Mouse (Mus musculus) layer of hippocampus, postnatal 36 days (tissue): ENCODE measurements around the gene Gm48551. TPM values are rescaled to one million over a fixed set of nuclear protein-coding genes. Genes with fewer than 3 reads are reported as not detected.

Experiments
- DNase-seq, 2 experiments: peaks; one replicate each; pipeline ENCODE4 v3.0.0; 2022
- total RNA-seq, 2 experiments: library from RNA; stranded (reverse); gene quantifications; 2 replicates each; pipeline ENCODE4 v1.2.3; 2021

The Gm48551 gene
- total RNA-seq = 1 to 10 TPM; 4.0 to 6.6 TPM

DNA sequence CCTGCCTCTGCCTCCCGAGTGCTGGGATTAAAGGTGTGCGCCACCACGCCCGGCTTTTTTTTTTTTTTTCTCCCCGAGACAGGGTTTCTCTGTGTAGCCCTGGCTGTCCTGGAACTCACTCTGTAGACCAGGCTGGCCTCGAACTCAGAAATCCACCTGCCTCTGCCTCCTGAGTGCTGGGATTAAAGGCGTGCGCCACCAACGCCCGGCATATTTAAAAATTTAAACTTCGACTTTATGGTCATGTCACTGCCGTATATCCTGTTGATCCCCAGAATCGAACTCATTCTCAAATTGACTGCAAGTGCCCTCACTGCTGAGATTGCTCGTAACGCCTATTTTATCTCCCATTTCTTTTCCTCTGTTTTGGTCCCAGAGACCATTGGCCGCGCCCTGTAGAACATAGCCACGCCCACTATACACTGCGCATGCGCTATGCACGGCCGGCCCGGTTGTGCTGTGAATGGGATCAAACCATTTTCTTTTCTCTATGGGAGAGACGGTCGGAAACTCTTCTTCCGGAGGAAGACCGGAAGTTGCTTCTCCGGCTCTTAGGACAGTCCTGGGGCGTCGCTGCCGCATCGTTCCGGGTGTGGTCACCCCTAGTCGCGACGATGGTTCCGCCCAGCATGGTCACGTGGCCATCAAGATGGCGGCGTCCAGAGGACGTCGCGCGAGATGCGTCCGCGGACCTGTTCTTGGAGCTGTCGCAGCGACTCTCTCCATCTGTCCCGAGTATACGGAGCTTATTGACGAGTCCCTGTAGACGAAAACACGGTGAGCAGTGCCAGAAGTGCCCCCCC, at the start of gene Gm48551, which contains the start of gene Dohh:
Gm48551 (plus strand) TSS at position 665 of the 803 bp plus-strand sequence.
Dohh (plus strand) TSS at position 627 of the 803 bp plus-strand sequence.
- DNase-seq = peak; percentile 97 to 98

DNA sequence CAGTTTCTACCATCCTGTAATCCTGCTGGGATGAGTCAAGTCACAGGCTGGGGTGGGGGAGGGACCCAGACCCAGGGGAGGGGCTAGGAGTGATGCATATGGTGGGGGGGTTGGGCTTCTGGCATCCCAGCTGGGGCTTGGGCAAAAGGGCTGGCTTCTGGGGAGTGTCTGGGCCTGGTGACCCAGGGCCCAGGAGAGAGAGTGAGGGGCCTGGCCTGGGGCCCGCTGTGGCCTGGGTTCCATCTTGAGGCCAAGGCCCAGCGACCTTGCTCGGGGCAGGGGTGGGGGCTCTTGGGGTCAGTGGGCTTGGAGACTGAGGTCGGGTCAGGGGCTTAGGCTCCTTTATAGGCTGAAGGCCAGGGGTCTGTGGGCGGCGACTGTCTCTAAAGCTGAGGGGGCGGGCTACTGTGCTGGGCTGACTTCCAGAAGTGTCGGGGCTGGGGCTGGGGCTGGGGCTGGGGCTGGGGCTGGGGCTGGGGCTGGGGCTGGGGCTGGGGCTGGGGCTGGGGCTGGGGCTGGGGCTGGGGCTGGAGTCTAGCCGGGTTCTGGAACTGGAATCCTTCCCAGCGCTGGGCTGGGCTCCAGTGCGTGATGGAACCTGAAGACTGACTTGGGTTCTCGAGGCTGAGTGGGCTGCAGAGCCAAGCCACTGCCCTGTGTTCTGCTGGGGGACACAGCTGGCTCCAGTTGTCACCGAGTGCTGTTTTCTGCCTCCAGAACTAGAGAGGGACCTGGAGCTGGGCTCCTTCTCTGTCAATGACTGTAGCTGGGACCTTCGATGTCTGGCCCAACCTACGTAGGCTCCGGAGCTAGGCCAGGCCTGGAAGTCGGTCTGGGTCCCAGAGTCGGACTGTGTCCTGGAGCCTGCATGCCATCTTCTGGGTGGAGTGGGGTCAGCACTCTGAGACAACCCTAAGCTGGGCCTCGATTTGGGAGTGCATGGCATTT, 48.6 kb upstream of the Gm48551 start:
- no peak for DNase-seq

DNA sequence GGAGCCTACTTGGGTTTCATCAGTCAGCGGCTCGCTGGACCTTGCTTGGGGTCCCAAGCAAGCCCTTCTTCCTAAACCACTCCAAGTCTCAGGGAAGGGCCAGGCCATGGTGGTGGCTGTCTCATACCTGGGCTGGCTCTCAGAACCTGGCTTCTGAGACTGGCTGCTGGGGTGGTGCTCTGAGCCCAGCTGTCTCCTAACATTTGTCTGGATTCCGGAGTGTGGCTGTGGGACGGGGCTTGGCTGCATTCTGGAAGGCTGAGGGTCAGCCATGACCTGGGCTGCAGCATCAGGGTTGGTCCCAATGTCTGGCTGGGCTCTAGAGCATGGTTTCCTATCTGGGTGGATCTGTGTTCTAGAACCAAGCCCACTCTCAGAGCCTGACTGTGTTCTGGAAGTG, 47.7 kb upstream of the Gm48551 start:
- no peak for DNase-seq

DNA sequence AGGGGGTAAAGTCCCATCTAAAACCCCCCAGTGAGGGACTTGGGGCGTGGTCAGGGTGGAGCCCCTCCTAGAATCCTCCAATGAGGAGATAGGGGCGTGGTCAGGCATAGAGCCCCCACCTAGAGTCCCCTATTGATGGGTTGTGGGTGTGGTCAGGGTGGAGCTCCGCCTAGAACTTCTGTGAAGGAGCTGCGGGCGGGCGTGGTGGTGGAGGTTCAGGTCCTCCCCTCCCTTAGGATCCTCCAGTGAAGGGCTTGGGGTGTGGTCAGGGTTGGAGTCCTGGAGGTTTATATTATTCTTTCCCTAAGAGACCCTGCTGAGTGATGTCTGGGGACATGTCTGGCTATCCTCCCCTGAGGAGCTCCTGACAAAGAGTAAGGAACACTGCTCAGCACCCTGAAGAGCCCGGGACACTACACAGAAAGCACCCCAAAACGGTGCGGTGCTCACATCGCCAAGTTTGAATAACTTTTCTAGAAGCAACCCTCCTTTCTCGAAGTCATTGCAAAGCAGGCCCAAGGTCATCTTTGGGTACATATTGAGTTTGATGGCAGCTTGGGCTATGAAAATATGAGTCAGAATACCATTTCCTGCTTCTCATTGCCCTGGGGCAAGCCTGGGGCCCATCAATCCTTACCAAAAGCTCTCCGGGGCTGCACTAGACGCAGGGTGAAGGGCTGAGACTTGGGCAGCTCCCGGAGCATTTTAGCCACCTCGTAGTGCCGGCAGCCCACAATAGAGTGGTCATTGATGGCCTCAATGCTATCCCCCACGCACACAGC, 43.5 kb upstream of the Gm48551 start:
- DNase-seq = no peak

DNA sequence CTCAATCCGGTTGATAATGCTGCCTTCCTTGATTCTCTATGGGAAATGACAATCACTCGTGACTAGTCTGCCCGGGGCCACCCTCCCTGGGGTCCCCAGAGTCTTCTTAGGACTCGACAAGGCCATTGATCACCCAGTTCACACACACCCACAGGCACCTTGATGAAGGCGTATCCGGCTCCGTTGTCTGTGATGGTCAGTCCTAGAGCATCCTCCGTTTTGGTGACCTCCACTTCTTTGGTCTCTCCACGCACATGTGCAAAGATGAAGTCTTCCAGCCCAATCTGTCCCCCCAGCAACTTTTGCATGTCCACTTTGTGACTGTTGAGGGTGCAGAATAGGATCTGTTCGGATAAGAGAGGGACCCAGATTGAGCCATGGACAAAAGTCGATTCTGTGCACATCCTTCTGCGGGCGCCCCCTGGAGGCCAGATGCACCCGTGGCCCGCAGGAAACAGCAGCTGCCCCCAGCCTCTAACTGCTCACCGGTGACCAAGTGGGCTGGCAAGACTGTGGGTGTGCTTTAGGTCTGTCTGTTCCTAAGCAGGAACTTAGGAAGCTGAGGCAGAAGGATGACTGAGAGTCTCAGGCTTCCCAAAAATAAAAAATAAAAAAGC, 42.8 kb upstream of the Gm48551 start:
- DNase-seq = no peak

DNA sequence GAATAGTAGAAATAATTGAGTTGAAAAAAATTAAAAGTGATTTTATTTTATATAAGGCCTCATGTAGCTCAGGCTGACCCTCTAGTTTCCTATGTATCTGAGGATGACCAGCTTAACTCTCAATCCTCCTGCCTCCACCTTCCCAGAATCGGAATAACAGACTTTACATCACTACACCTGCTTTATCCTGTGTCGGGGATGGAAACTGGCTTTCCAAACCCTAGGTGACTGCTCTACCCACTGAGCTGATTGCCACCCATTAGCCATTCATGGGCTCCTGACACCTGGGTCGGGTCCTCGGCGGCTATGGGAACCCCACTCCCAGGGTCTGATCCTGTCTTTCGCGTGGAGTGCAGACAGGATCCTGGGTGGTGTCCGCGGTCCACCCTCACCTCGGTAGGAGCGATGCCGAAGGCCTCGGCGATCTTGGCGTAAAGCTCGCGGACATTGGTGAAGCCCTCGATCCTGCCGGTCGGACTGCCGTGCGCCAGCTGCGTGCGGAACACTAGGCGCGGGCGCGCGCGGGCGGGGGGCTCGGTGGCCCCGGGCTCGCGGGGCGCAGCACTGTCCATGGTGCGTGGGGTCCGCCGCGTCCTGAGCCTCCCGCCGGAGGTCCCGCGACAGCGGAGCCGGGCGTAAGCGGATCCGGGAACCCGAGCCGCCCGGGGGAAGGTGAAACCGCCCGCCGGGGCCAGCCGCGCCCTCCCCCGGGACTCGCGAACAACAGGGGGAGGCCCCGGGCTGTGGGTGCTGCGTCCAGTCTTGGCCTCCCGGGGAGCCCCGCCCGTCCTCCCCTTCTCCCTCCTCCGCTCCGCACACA, 41.4 kb upstream of the Gm48551 start, which contains the start of gene Gipc3:
Gipc3 (minus strand) TSS at position 581 of the 820 bp plus-strand sequence.
- DNase-seq = no peak

DNA sequence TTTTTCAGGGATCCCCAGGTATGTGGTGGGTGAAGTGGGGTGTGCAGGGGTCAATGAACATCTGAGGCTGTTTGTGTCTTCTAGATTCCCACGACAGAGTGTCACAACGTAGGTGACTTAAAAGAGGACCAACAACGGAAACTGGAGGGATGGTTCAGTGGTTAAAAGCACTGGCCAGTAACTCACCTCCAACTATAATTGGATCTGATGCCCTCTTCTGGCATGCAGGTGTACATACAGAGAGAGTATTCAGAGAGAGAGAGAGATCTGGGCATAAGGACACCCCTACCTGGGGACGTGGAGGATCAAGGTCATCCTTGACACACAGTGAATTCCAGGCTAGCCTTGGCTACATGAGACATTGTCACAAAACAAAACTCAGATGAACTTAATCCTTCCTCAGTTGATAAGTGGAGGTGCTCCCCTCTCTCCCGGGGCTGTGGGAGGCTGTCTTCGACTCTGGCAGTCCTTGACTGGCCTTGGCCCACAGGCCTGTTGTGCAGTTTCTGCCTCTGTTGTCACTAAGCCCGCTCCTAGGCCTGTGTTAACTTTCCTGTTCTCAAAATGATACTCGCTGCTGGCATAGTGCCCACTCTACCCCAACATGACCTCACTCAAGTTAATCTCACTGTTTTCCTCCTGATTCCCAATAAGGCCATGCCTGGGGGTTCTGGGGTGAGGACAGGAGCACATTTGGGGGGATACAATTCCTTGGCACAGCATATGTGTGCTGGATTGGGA, 39.7 kb upstream of the Gm48551 start:
- no peak for DNase-seq

DNA sequence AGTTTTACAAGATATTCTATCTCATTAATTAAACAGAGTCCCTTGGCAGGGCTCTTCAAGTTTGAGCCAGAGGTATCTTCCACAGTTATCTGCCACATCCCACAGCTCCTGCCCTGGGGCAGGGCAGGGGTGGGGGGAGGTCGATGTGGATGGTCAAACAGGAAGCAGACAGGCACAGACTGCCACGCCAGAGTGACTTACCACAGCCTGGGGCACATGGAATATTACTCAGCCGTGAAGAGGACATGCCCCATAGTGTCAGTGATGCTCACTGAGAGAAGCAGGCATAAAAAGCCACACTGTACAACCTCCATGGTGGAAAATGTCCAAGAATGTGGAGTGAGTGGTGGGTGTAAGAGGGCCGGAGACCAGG, 39.1 kb upstream of the Gm48551 start:
- no peak for DNase-seq

DNA sequence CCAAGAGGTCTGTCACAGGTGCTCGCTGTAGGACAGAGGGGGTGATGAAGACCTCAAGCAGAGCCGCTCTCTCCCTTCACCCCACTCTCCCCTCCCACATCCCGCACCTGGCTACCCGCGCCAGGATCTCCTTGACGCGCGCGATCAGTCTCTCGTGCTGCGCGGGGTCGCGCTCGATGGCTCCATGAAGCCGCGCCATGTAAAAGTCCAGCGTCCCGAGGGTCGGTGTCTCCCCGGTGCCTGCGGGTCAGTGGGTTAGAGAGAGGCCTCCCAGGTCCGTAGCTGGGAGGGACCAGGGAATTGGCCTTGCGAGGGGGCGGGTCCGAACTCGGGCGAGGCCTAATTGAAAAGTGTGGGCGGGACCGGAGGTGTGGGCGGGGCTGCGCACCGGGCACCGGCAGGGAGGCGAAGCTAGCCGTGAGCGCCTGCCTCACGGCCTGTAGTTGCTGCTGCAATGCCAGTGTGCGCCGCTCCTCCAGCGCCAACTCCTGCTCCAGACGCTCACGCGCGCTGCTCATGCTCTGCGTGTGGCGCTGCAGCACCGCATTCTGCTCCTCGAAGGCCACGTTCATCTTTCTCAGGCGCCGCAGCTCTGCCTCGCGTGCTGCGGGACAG, 37.7 kb upstream of the Gm48551 start:
- DNase-seq = no peak

DNA sequence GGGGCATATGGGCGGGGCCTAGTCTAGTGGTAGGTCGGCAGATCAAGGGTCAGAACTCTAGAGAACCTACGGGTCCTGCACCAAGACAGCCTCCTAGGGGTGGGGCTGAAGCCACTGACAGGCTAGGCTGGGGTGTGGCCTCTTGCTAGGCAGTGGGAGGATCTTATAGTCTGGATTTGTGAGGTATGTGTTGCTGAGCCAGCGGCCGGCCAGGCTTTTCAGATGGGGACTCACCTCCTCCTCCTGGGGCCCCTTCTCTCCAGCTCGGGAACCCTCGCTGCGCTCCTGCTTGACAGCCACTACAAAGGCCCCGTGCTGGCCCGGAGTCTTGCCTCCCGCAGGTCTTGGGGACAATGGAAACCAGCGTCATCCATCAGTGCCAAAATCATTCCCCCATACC, 35.1 kb upstream of the Gm48551 start:
- no peak for DNase-seq

DNA sequence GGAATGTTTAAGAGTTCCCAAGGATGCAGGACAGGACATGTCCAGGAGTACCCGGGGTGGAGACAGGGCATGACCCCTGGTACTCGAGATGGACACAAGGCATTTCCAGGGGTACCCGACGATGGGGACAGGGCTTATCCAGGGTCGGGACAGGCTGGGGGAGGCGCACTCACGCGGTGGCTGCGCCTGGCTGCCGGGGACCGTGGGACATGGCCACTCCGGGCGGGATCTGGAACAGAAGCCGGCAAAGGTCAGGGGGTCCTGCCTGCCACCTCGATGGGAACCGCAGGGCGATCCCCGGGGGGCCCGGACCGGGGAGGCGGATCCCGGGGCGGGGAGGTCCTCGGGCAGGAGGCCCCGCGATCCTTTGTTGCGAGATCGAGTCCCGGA, 34.3 kb upstream of the Gm48551 start:
- DNase-seq = no peak

DNA sequence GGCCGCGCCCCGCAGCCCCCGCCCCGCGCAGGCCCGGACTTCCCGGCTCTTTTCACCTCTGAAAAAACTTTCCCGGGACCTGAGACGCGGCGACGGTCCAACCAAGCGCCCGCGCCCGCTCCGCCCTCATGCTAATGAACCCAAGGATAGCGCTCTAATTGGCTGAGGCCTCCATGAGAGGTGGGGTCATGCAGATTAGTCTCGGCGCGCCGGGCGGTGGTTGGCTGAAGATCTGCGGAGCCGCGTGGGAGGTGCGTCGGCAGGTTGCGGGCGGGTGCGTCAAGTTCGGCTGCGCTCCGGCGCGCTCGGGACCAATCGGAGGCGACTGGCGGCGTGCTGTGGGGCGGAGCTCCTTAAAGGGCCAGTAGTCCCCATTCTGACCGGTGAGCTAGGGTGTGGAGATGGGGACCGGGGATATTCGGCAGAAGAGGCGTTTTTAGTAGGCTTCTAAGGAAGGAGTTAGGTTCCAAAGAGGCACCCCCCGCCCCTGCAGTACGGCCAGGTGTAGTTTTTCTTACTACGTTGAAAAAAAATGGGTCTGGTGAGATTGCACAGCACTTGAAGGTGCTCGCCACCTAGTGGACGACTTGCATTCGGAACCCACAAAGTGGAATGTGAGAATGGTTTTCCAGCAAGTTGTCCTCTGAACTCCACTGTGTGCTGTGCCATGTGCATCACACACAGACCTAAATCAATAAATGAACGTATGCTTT, 33.8 kb upstream of the Gm48551 start, which contains the start of gene Hmg20b:
Hmg20b (minus strand) TSS at position 130 of the 713 bp plus-strand sequence.
- peak; percentile 99 to 100 for DNase-seq

DNA sequence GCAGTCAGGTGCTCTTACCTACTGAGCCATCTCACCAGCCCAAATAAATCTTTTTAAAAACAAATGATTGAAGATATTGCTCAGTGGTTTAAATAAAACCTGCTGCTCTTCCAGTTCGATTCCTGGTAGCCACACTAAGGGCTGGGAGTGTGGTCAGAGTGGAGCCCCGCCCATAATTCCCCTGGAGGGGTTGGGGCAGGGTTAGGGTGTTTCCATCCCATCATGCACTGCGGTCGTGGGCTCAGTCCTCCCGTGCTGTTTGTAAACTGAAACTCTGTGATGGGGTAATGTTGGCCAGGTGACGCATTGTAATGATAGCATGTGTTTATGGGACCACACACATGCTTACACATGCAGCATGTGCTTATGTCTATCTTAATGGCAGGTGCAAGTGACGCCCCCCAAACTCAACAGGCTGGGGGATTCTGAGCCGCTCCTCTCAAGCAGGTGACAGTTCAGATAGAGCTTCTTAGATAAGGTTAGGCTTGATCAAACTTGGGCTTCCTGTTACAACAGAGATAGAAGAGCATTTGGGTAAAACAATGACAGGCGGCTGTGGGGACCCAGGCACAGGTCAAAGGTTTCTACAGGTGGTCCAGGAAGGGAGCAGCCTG, 32.5 kb upstream of the Gm48551 start:
- DNase-seq = no peak

DNA sequence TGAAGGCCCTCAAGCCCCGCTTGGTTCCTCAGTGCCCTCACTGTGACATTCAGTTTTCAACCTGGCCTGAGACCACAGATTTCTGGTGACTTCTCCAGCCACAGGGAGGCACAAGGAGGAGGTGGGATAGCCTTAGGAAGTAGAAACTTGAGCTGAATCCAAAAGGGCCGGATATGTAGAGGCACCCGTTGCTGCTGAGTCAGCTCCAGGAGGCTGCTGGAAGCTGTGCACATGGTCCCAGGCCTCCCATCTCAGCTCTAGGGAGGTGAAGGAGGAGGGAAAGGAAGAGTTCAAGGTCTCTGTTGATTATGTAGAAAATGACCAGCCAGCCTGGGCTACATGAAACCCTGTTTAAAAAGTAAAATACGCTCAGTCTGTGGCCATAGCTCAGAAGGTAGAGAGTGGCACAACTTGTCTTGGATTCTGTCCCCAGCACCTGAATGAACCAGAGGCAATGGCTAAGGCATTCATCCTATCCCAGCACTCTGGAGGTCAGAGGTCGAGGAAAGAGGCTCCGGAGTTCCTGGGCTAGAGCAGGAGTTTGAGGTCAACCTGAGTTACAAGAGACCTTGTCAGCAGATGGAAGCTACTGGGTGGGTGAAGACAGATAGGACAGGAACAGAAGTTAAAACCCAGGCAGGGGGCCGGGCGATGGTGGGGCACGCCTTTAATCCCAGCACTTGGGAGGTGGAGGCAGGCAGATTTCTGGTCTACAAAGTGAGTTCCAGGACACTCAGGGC, 29.4 kb upstream of the Gm48551 start:
- DNase-seq = no peak

DNA sequence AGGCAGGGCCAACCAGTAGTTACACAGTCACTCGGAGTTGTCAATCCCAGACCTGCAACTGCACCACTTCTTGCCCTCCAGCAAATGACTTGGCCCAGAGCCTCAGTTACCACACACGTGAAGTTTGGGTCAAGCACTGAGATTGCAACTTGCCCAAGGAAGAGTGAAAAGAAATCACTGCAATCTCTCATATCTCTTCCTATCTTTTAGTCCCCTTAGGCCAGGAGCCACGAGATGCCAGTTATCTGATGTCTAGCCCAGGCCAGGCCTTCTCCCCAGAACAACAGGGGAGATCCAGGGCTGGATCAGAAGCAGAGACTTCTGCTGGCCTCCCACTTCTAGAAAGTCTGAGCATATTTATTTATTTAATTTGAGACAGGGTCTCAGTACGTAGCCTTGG, 28.7 kb upstream of the Gm48551 start:
- DNase-seq = no peak

DNA sequence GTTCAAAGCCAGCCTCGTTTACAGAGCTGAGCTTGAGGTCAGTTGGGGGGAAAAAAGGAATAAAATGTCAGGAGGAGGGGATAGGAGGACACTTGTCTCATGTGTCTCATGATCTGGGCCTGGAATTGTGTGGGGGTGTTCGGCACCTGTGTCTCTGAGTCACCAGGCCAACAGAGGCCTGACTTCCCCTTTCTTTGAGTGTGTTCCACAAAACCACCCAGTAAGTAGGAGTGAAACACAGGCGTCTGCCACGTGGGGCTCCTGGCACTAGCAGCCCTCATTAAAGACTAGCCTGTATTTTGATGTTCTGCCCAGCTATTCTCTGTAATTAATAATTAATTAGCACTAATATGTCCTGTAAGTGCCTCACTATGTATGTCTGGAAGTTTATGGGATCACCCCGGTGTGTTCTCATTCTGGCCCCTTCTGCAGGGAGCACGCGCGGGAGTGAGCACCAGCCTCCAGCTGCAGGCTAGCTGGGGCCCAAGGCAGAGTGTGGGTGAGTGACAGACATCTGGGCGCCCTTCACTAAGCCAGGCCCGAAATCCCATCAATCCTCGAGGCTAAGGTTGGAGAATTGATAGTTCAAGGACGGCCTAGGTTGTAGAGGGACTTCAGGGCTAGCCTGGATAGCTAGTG, 27.8 kb upstream of the Gm48551 start:
- DNase-seq = no peak
